Mouse (Mus musculus) testis, adult 2 months (tissue): ENCODE results near the gene Gm39566.

Experiments
- CTCF ChIP-seq: fragments of 200-500 bp; IDR thresholded peaks from 2 replicates; pipeline ENCODE4 v1.5.1; 2012; ENCODE audit warnings: low read depth, mild to moderate bottlenecking, inconsistent platforms, low read length, moderate library complexity; ENCODE audit not compliant: control insufficient read depth, insufficient read depth, insufficient replicate concordance
- POLR2A ChIP-seq: fragments of 200-500 bp; IDR thresholded peaks from 2 replicates; pipeline ENCODE4 v1.6.1; 2012; ENCODE audit warnings: low read depth, mild to moderate bottlenecking, inconsistent platforms, low read length, moderate library complexity; ENCODE audit not compliant: control insufficient read depth

GRCm38 (mm10) chr11:69855347-69855746 is 40.2 kb upstream of the Gm39566 start:
- no peak for TF ChIP-seq CTCF
- no peak for TF ChIP-seq POLR2A
